Mouse (Mus musculus) hematopoietic multipotent progenitor cell, adult 10-12 weeks (in vitro differentiated cells): Measurements from ENCODE around the gene Gm8265. TPM values are rescaled to one million over a fixed set of nuclear protein-coding genes. Genes with fewer than 3 reads are reported as not detected.

ENCODE experiments used
- polyA plus RNA-seq: library from polyadenylated mRNA; stranded (reverse); fragments of >175 nt; gene quantifications from 2 replicates; pipeline ENCODE4 v1.2.3, GENCODE M21; 2012; ENCODE audit warnings: low replicate concordance

Gene Gm8265
- polyA plus RNA-seq = not detected in 2 replicates

DNA sequence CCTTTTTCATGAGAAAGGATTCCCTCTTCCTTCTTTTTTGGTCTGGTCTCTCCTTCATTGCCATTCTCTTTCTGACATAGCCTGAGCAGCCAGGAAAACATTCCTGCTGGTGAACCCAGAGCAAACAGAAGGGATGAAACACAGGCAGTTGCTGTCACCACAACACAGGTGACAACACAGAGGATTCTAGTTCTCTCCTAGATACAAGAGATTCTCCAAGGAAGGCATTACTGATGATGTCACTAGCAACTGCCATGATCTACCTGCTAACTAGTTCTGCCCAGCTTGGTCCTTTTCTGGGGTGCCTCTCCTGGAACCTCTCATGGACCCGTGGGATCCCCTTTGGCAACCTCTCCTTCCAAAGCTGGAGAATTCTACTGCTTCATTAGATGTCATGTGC, at the start of gene Gm8265:
TSS of gene Gm8265 (minus strand) at position 101 of the 400 bp plus-strand sequence.

Other genes starting within 250 kb of the Gm8265 start
- not detected in 2 replicates for gene Gm3500, start 244.0 kb downstream of the Gm8265 start, polyA plus RNA-seq
- gene Gm3194, start 177.6 kb downstream of the Gm8265 start, polyA plus RNA-seq = 0.06 TPM in 1 of 2 replicates, not detected in the other
- not detected in 2 replicates for gene Gm8246, start 155.2 kb downstream of the Gm8265 start, polyA plus RNA-seq
- gene Gm3187, start 148.8 kb downstream of the Gm8265 start, polyA plus RNA-seq = 0.20 TPM in 1 of 2 replicates, not detected in the other
- gene Gm3488, start 131.4 kb downstream of the Gm8265 start, polyA plus RNA-seq = not detected in 2 replicates
- not detected in 2 replicates for gene Gm3532, start 94.5 kb downstream of the Gm8265 start, polyA plus RNA-seq
- not detected in 2 replicates for gene Gm9603, start 54.4 kb upstream of the Gm8265 start, polyA plus RNA-seq
- 0.31 TPM in 1 of 2 replicates, not detected in the other for gene Gm3373, start 108.5 kb upstream of the Gm8265 start, polyA plus RNA-seq
- 0.06 TPM in 1 of 2 replicates, not detected in the other for gene Gm3383, start 175.0 kb upstream of the Gm8265 start, polyA plus RNA-seq
- not detected in 2 replicates for gene Gm3424, start 197.3 kb upstream of the Gm8265 start, polyA plus RNA-seq
- not detected in 2 replicates for gene Gm8237, start 247.4 kb upstream of the Gm8265 start, polyA plus RNA-seq